Mouse (Mus musculus): Measurements from ENCODE around the gene Mrps27. TPM values are rescaled to one million over a fixed set of nuclear protein-coding genes. Genes with fewer than 3 reads are reported as not detected.
A peak's percentile ranks its signal among the peaks of the same experiment; 100 is the strongest.

The Mrps27 gene
- polyA plus RNA-seq, 1 experiment from 2014 or later: 36.3 TPM

DNA sequence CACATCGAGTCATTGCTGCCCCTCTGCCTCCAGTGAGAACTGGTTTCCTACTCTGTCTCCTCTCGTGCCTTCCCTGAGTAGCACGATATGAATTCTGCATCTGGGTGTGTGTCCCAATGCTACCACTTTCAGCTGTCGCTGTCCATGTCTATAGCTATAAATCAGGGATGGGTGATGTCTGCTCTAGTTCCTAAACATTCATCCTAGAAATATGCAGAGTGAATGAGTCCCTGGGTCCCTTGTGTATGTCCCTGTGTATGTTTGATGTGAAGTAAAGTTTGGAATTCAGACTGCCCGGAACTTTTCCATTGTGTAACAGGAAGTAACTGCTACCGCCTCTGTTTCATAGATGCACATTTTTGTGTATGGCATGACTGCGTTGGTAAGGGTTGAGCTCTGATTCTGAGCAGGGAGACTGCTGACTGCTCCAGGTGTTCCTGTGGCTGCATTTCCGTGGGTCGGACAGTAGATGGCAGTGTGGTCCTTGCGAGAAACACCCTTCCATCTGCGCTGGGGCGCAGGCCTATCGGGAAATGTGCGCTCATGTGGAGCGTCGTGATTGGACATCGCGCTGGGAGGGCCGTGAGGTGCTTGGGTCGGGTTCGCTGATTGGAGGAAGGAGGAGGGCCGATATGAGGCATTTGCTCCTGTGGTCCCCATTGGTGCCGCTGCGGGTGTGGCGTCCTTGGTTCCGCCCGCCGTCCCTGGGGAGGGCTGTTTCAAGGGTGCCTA is 8.3 kb downstream of the Mrps27 start:
- H3K4me1 ChIP-seq (replicated peaks): peaks cover 19% of the 10 kb centered on the region

DNA sequence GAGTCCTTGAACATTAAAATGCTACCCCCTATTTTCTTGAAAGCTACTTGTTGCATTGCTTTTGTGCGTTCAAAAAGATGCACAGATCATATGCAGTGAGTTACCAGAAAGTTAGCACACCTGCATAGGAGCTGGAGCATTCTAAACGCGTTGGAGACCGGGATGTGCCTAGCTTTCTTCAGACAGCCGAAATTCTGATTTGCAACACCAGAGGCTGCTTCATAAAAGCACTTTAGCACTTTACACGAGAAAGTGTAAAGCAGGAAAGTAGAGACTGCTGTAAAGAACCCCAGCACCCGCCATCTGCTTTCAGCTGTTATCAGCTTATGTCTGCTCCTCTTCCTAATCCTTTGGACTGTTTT is 8.9 kb downstream of the Mrps27 start:
- DNase-seq (no peak), ATAC-seq (ENCODE audit: low read depth) (no peak)
- peaks cover 17% of the 10 kb centered on the region for H3K4me1 ChIP-seq (replicated peaks)
- H3K4me2 ChIP-seq: peak overlapping the region; percentile 76
- no peaks in the 10 kb centered on the region for H3K9me3 ChIP-seq (replicated peaks)
- no peaks in the 10 kb centered on the region for H3K27me3 ChIP-seq
- H3K9ac ChIP-seq: peak overlapping the region; percentile 61
- WGBS (ENCODE audit: insufficient replicate concordance): 22% methylated on average over 7 of the region's 7 CpGs
- peak overlapping the region; percentile 72 for H3K27ac ChIP-seq
- H3K36me3 ChIP-seq: peaks cover 31% of the 10 kb centered on the region
- peak overlapping the region; percentile 56 for H3K4me3 ChIP-seq (replicated peaks)

More for the DNA sequence above, 8.3 kb downstream of the Mrps27 start:
- H3K4me3 ChIP-seq (replicated peaks): peak overlapping the region; percentile 56
- DNase-seq (peak; percentile 94), ATAC-seq (ENCODE audit: low read depth) (peak; percentile 100)
- H3K27ac ChIP-seq: peak overlapping the region; percentile 72
- H3K9ac ChIP-seq: peak overlapping the region; percentile 61; the same call in 1 of the 2 replicates
- no peaks in the 10 kb centered on the region for H3K27me3 ChIP-seq
- no peaks in the 10 kb centered on the region for H3K9me3 ChIP-seq (replicated peaks)
- peak overlapping the region; percentile 76 for H3K4me2 ChIP-seq
- H3K36me3 ChIP-seq: peaks cover 31% of the 10 kb centered on the region
- WGBS (ENCODE audit: insufficient replicate concordance): 12% methylated on average over 28 of the region's 28 CpGs

DNA sequence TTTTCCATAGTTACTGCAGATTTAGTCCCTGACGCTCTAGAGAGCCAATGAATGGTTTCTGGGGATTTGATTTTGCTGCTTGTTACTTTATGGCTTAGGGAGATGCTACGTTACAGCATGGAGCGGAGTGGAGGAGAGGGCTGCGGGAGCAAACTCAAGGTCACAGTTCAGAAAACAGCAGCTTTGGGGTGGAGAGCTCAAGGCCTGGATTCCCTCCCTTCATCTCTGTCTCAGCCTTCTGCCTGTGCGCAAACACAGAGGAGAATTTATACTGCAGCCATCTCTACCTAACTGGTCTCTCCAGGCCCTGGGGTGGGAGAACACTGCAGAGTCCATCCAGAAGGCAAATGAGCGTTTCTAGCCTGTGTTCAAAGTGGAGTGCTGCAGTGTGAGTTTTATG is 10.5 kb downstream of the Mrps27 start:
- Histone ChIP-seq H3K4me2 (no peak overlapping the region), H3K4me1 (replicated peaks) (peaks cover 17% of the 10 kb centered on the region), H3K36me3 (peaks cover 34% of the 10 kb centered on the region), H3K9me3 (replicated peaks) (no peaks in the 10 kb centered on the region), H3K9ac (no peak overlapping the region), H3K4me3 (replicated peaks) (no peak overlapping the region), H3K27me3 (no peaks in the 10 kb centered on the region), H3K27ac (no peak overlapping the region)
- ATAC-seq (ENCODE audit: low read depth) (no peak), DNase-seq (no peak)
- WGBS (ENCODE audit: insufficient replicate concordance): 79% methylated on average over 6 of the region's 6 CpGs

DNA sequence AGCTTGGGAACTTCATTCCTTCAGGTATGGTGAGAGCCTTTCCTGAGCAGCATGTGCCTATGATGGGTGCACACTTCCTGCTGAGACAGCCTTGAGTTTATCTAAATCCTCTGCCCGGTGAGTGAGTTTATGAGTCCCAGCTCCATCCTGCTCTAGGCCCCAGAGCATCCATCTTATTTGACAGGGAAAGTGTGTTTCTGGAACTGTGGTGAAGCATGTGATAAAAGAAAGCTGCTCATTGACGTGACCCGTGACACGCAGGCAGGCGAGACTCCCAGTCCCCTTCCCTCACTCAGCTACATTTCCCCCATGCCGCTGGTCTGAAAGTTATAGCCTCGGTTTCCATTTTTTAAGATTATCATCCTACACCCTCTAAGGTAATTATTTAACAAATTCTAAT is 11.3 kb downstream of the Mrps27 start:
- Histone ChIP-seq H3K27ac (no peak overlapping the region), H3K36me3 (peaks cover 32% of the 10 kb centered on the region), H3K27me3 (no peaks in the 10 kb centered on the region), H3K4me3 (replicated peaks) (no peak overlapping the region), H3K9me3 (replicated peaks) (no peaks in the 10 kb centered on the region), H3K4me1 (replicated peaks) (peaks cover 17% of the 10 kb centered on the region), H3K4me2 (no peak overlapping the region), H3K9ac (no peak overlapping the region)
- ATAC-seq (ENCODE audit: low read depth) (no peak), DNase-seq (no peak)
- 80% methylated on average over 7 of the region's 7 CpGs for WGBS (ENCODE audit: insufficient replicate concordance)

DNA sequence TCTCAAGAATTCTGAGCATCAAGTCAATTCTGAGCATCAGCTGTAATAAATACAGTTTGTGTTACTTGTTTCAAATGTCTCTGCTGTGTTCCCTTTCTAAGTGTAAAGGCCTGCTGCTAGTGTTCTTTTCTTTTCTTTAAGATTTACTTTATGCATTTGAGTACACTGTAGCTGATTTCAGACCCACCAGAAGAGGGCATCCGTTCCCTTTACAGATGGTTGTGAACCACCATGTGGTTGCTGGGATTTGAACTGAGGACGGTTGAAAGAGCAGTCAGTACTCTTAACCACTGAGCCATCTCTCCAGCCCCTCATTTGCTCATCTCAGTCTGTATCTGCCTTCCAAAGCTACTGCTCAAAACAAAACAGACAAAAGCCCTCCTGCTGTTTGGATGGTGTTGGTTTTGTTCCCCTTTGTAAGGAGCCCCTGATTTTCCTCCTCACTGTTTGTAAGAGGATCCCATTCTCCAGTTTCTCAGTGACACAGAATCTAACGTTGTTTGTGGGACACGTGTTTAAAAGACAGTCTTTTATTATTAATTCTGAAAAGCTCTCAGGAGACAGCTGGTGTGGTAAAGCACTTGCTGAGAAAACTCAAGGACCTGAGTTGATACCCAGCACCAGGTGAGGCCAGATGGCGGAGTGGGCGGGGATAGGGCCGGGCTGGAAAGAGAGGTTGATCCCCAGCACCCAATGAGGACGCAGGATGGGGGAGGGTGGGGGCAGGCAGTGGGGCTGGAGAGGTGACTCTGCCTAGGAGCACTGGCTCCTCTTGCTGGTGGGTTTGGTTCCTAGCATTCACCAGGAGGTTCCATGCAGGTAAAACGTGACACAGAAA is 12.1 kb downstream of the Mrps27 start:
- 62% methylated on average over 9 of the region's 9 CpGs for WGBS (ENCODE audit: insufficient replicate concordance)
- Histone ChIP-seq H3K4me1 (replicated peaks) (peaks cover 17% of the 10 kb centered on the region), H3K4me3 (replicated peaks) (no peak overlapping the region), H3K27ac (no peak overlapping the region), H3K4me2 (no peak overlapping the region), H3K36me3 (peaks cover 30% of the 10 kb centered on the region), H3K9me3 (replicated peaks) (no peaks in the 10 kb centered on the region), H3K27me3 (no peaks in the 10 kb centered on the region), H3K9ac (no peak overlapping the region)
- ATAC-seq (ENCODE audit: low read depth): no peak
- DNase-seq: no peak

DNA sequence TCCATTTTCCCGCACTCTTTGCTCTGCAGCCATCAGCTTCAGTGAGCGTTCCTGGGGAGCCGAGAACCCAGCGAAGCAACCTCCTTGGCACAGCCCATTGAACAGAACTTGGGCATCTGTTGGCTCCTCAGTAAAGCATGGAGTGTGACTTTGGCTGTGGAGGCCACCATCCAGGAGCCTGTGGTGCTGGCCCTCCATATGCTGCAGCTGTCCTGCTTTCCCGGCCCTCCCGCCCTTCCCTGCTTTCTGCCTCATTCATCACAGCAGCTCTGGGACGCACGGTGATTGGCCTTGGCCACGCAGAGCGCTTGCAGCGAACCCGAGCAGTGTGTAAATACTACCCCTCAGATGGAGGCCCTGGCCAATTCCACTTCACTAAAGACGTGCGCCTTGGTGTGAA is 14.3 kb downstream of the Mrps27 start:
- Histone ChIP-seq H3K4me2 (no peak overlapping the region), H3K9ac (no peak overlapping the region), H3K4me1 (replicated peaks) (peaks cover 6% of the 10 kb centered on the region), H3K4me3 (replicated peaks) (no peak overlapping the region), H3K27me3 (no peaks in the 10 kb centered on the region), H3K36me3 (peaks cover 37% of the 10 kb centered on the region), H3K27ac (no peak overlapping the region), H3K9me3 (replicated peaks) (no peaks in the 10 kb centered on the region)
- ATAC-seq (ENCODE audit: low read depth) (no peak), DNase-seq (no peak)
- 84% methylated on average over 14 of the region's 14 CpGs for WGBS (ENCODE audit: insufficient replicate concordance)

DNA sequence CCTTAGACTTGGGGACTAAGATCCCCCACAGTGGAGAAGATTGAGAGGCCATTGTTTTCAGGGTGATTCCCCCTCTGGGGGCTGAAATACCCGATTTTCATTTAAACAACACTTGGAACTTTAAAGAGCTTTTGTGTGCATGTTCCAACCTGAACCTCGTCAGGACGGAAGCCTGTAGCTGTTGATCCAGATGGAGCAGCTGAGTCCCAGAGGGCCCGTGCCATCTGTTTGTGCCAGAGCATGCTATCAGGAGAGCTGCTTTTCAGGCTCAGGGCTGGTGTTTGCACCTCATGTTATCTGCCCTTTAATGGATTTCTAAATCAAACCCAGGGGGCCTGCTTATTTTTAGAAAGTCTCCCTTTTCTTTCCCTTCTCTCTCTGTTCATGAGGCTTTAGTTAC is 19.3 kb downstream of the Mrps27 start:
- no peak for ATAC-seq (ENCODE audit: low read depth)
- H3K27ac ChIP-seq: no peak overlapping the region

DNA sequence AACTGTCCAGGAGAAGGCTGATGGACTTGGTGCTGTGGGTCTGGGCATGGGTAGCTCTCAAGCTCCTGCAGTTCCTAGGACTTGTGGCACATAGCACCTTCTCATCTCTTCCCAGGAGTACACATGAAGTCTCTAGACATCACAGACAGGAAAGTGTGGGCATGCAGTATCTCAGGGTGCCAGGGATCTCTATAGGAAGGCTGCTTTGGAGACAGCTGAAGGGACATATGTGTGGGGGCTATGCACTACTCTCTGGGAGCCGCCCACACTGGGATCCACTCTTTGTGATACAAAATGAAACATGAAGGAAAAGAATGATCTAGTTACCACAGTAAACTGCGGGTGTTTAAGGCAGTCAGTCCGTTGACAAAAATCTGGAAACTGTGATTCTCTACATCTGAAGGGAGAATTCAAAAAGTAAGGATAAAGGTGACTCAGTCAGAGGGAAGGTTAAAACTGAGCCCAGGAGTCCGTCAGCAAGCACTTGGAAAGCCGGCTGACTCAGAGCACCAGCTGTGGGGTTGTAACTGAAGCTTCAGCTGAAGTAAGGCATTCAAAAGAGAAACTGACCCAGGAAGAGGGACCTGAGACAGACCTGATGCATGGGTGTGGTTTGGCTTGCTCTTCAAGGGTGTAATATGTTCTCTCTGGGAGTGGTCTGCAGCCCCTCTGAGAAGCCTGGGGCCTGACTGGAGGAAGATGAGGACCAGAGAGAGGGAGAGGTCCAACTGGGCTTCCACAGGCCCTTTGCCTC is 22.0 kb downstream of the Mrps27 start:
- no peak overlapping the region for H3K4me2 ChIP-seq
- DNase-seq (no peak), ATAC-seq (ENCODE audit: low read depth) (no peak)
- no peaks in the 10 kb centered on the region for H3K4me1 ChIP-seq (replicated peaks)
- H3K4me3 ChIP-seq (replicated peaks): no peak overlapping the region
- H3K36me3 ChIP-seq: peaks cover 47% of the 10 kb centered on the region
- H3K9me3 ChIP-seq (replicated peaks): no peaks in the 10 kb centered on the region
- WGBS (ENCODE audit: insufficient replicate concordance): 81% methylated on average over 5 of the region's 5 CpGs
- H3K27me3 ChIP-seq: no peaks in the 10 kb centered on the region
- no peak overlapping the region for H3K9ac ChIP-seq
- H3K27ac ChIP-seq: no peak overlapping the region

More for the DNA sequence above, 19.3 kb downstream of the Mrps27 start:
- no peak for DNase-seq
- H3K9ac ChIP-seq: no peak overlapping the region
- H3K4me2 ChIP-seq: no peak overlapping the region
- no peaks in the 10 kb centered on the region for H3K4me1 ChIP-seq (replicated peaks)
- peaks cover 50% of the 10 kb centered on the region for H3K36me3 ChIP-seq
- no peaks in the 10 kb centered on the region for H3K9me3 ChIP-seq (replicated peaks)
- WGBS (ENCODE audit: insufficient replicate concordance): 73% methylated on average over 4 of the region's 4 CpGs
- no peaks in the 10 kb centered on the region for H3K27me3 ChIP-seq
- H3K4me3 ChIP-seq (replicated peaks): no peak overlapping the region

DNA sequence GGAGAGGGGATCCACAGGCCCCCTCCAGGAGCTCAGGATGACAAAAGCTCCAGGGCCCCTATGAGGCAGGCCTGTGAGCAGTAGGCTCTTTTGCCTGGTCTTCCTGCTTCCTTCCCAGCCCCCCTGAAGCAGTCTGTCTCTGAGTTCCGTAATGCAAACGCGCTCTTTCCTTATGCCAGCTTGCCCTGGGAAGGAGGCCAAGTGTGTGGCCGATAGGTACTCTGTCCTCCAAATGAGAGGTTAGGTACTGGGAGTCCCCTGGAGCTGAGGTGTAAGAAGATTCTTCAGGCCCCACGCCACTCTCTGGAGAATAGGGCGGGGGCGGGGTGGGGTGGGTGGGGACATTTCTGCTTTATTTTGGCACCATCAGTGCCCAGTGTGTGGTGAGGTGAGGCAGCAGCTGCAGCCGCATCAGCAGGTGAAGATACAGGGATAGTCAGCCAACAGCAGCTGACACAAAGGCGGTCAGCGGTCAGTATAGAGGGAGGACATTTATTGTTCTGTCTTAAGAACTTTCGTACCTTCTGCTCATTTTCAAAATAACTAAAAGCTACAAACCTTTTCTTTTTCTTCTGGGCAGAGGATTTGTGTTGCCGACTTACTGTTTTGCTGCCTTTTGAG is 23.1 kb downstream of the Mrps27 start:
- Histone ChIP-seq H3K36me3 (peaks cover 47% of the 10 kb centered on the region), H3K27ac (no peak overlapping the region), H3K4me3 (replicated peaks) (no peak overlapping the region), H3K27me3 (no peaks in the 10 kb centered on the region), H3K4me1 (replicated peaks) (no peaks in the 10 kb centered on the region), H3K4me2 (no peak overlapping the region), H3K9me3 (replicated peaks) (no peaks in the 10 kb centered on the region), H3K9ac (no peak overlapping the region)
- ATAC-seq (ENCODE audit: low read depth): no peak
- 81% methylated on average over 12 of the region's 12 CpGs for WGBS (ENCODE audit: insufficient replicate concordance)
- no peak for DNase-seq

DNA sequence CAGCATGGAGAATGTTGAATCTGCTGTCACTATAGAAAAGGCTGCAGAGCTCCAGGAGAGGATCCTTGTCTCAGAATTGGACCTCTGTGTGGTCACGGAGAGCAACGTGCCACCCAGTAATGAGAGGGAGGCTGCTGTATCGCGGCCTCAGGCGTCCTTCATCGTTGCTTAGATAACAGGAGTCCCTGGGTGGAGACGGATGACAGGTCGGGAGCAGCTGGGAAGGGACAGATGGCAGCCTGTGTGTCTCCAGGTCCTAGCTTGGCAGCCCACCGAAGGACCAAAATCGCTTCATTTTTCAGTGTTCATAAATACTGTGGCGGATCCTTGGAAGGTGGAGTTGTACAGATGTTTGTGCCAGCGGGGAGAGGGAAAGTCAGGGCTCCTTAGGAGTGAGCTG is 24.5 kb downstream of the Mrps27 start:
- Histone ChIP-seq H3K27me3 (no peaks in the 10 kb centered on the region), H3K27ac (no peak overlapping the region), H3K9me3 (replicated peaks) (no peaks in the 10 kb centered on the region), H3K4me1 (replicated peaks) (no peaks in the 10 kb centered on the region), H3K4me3 (replicated peaks) (no peak overlapping the region), H3K9ac (no peak overlapping the region), H3K4me2 (no peak overlapping the region), H3K36me3 (peaks cover 40% of the 10 kb centered on the region)
- 83% methylated on average over 12 of the region's 12 CpGs for WGBS (ENCODE audit: insufficient replicate concordance)
- no peak for DNase-seq
- no peak for ATAC-seq (ENCODE audit: low read depth)

DNA sequence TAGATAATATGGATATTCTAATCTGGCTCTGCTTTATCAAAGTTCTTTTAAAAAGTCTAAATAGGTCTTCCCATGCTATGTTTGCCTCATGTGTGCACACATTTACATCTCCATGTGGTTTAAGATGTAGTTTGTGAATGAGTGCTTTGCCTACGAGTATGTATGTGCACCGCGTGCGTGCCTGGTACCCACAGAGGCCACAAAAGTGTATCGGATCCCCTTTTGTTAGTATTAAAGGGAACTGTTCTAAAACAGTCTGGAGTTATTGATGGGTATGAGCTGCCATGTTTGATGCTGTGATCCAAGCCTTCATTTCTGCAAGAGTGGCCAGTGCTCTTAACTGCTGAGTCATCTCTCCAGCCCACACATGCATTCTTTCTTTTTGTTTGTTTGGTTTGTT is 26.7 kb downstream of the Mrps27 start:
- Histone ChIP-seq H3K27ac (no peak overlapping the region), H3K9ac (no peak overlapping the region), H3K9me3 (replicated peaks) (no peaks in the 10 kb centered on the region), H3K27me3 (no peaks in the 10 kb centered on the region), H3K4me1 (replicated peaks) (no peaks in the 10 kb centered on the region), H3K4me2 (no peak overlapping the region), H3K36me3 (peaks cover 31% of the 10 kb centered on the region), H3K4me3 (replicated peaks) (no peak overlapping the region)
- no peak for DNase-seq
- ATAC-seq (ENCODE audit: low read depth): no peak
- 91% methylated on average over 5 of the region's 5 CpGs for WGBS (ENCODE audit: insufficient replicate concordance)

Measured in liver, embryonic 13.5 days (tissue).